In the genomic region with DNA sequence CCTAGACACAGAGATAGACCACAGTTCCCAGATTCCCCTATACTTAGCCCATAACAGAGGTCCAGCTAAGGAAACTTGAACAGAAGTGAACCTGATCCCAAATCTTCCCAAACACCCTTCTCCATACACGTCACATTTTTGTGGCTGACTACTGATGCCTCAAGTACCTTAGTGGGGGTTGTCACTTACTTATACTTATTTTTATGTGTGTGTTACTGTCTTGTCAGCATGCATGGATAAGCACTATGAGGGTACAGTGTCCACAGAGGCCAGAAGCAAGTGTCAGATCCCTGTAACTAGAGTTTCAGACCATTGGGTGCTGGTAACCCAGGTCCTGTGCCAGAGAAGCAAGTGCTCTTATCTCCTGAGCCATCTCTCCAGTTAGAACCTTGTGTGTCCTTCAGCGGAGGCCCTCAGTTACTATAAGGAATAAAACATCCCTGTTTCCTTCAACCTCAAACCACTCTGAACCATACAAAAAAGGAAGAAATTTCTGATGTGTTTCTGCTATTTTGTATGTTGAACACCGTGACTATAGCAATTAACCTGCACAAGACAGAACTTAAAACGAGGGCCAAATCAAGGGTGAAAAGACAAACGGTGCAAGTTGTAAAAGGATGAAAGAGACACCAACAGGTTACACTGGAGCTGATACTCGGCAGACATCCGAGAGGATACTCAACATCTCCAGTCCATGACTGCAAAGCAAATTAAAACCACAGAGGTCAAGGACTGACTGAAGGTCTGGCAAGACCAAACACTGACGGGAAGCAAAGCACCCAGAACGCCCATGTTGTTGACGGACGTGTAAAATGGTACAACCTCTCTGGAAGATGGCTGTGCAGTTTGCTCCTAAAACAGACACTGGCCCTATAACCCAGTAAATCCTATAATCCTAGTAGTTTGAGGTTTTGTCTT, we compare ENCODE assay signal across 24 mouse cellular contexts. TPM values are rescaled to one million over a fixed set of nuclear protein-coding genes. Genes with fewer than 3 reads are reported as not detected.
DNase-seq lines count a peak whose midpoint lies in the region; ATAC-seq and TF ChIP-seq lines count a peak whose summit lies in the region.
"Had no signal": no experiment of that assay in that cellular context is flagged by ENCODE, and none has a peak within 500 bp of the region (broad histone marks: within the 10 kb centered on the region; RNA-seq: fewer than 3 reads in every experiment).

No protein-coding gene starts in this region.

- TF ChIP-seq CTCF in liver, postnatal 0 days (IDR thresholded peaks at IDR 0.05; ENCODE audit: low read depth): no peak

- no peak overlapping the region for H3K27ac ChIP-seq in heart, embryonic 13.5 days (replicated peaks)
- H3K27ac ChIP-seq in liver, postnatal 0 days (ENCODE audit: low read depth): peak overlapping the region; percentile 100
- H3K27ac ChIP-seq: embryonic facial prominence, embryonic 13.5 days; forebrain, embryonic 15.5 days; hindbrain, postnatal 0 days; neural tube, embryonic 13.5 days had no signal

- WGBS in heart, embryonic 13.5 days: 80% methylated on average over 11 of the region's 11 CpGs
- 67% methylated on average over 11 of the region's 11 CpGs for WGBS in liver, postnatal 0 days (ENCODE audit: insufficient replicate concordance)

- H3K4me3 ChIP-seq in heart, embryonic 13.5 days: peak overlapping the region; percentile 93; the same call in 1 of the 2 replicates
- H3K4me3 ChIP-seq in megakaryocyte, embryonic 14.5 days (replicated peaks): peak overlapping the region; percentile 69
- peak overlapping the region; percentile 92 for H3K4me3 ChIP-seq in liver, postnatal 0 days (ENCODE audit: low read depth, low read length)
- H3K4me3 ChIP-seq: embryonic facial prominence, embryonic 13.5 days; forebrain, embryonic 15.5 days; myocyte; neural tube, embryonic 13.5 days had no signal

- H3K27me3 ChIP-seq in heart, embryonic 13.5 days (replicated peaks): no peaks in the 10 kb centered on the region
- no peaks in the 10 kb centered on the region for H3K27me3 ChIP-seq in megakaryocyte, embryonic 14.5 days (replicated peaks)
- H3K27me3 ChIP-seq in liver, postnatal 0 days (ENCODE audit: insufficient read depth, low read length): no peaks in the 10 kb centered on the region
- H3K27me3 ChIP-seq: embryonic facial prominence, embryonic 13.5 days; forebrain, embryonic 15.5 days; neural tube, embryonic 13.5 days had no signal

- H3K9me3 ChIP-seq in heart, embryonic 13.5 days: no peaks in the 10 kb centered on the region
- H3K9me3 ChIP-seq in megakaryocyte, embryonic 14.5 days: no peaks in the 10 kb centered on the region
- no peaks in the 10 kb centered on the region for H3K9me3 ChIP-seq in liver, postnatal 0 days (ENCODE audit: low read length)
- H3K9me3 ChIP-seq: embryonic facial prominence, embryonic 13.5 days; forebrain, embryonic 15.5 days; neural tube, embryonic 13.5 days had no signal

- no peak for TF ChIP-seq EP300 in liver, postnatal 0 days (IDR thresholded peaks at IDR 0.05; ENCODE audit: low read depth)

- peak; percentile 26 to 61 for DNase-seq in adrenal gland, adult (ENCODE audit: inconsistent age in 2 of 2, low spot score in 1 of 2)
- DNase-seq in adrenal gland, postnatal 4 days (ENCODE audit: low spot score in 2 of 2): no peak
- no peak for DNase-seq in heart, postnatal 10 days
- DNase-seq in liver, postnatal 0 days: no peak
- no peak for DNase-seq in adipocyte (ENCODE audit: low spot score)
- DNase-seq: cerebellum, adult 2 months; cerebellum, postnatal 25 days; embryo, embryonic 11 days; gastrocnemius, postnatal 14 days; kidney, adult 11 months; kidney, postnatal 14 days; lung, adult 2 months; retina, postnatal 1 day; right cerebral cortex, postnatal 25 days; thymus, postnatal 36 days had no signal

- peaks cover 33% of the 10 kb centered on the region for H3K4me1 ChIP-seq in heart, embryonic 13.5 days
- peaks cover 80% of the 10 kb centered on the region for H3K4me1 ChIP-seq in megakaryocyte, embryonic 14.5 days
- peaks cover 36% of the 10 kb centered on the region for H3K4me1 ChIP-seq in liver, postnatal 0 days (ENCODE audit: insufficient read depth)

- H3K36me3 ChIP-seq in heart, embryonic 13.5 days: 0 out of 2 replicates have a peak, but pooled peaks cover 1% of the 10 kb centered on the region
- H3K36me3 ChIP-seq in megakaryocyte, embryonic 14.5 days (replicated peaks; ENCODE audit: low read length): peaks cover 44% of the 10 kb centered on the region
- H3K36me3 ChIP-seq in liver, postnatal 0 days (replicated peaks; ENCODE audit: insufficient read depth, low read length): peaks cover 18% of the 10 kb centered on the region
- H3K36me3 ChIP-seq: forebrain, embryonic 15.5 days; neural tube, embryonic 13.5 days had no signal

- H3K4me2 ChIP-seq in heart, embryonic 13.5 days: peak overlapping the region; percentile 87
- peak overlapping the region; percentile 75 for H3K4me2 ChIP-seq in liver, postnatal 0 days (ENCODE audit: low read depth, low read length)
- H3K4me2 ChIP-seq: embryonic facial prominence, embryonic 13.5 days; forebrain, embryonic 15.5 days; neural tube, embryonic 13.5 days had no signal

- H3K9ac ChIP-seq in heart, embryonic 13.5 days: no peak overlapping the region
- peak overlapping the region; percentile 95 for H3K9ac ChIP-seq in liver, postnatal 0 days (replicated peaks)
- H3K9ac ChIP-seq: embryonic facial prominence, embryonic 13.5 days; forebrain, embryonic 15.5 days; neural tube, embryonic 13.5 days had no signal

- intact Hi-C loops in heart, postnatal 10 days (cut with DNase I): no loop called here

- no peak for ATAC-seq in heart, embryonic 13.5 days (ENCODE audit: extremely low read depth, insufficient number of reproducible peaks, low FRiP score, low TSS enrichment)
- ATAC-seq in megakaryocyte, adult 5-6 weeks (ENCODE audit: poor library complexity, severe bottlenecking): no peak
- no peak for ATAC-seq in liver, postnatal 0 days
- ATAC-seq: forebrain, embryonic 15.5 days; hindbrain, postnatal 0 days; midbrain, embryonic 16.5 days had no signal

RNA-seq across cellular contexts. Expression of a gene that starts 3.4 kb away (rescaled TPM):
- total RNA-seq in adrenal gland, postnatal 4 days (2021): 100 to 1,000 TPM; 157 to 174 TPM
- 71.3 and 81.0 TPM in 2 replicates for polyA plus RNA-seq in heart, embryonic 13.5 days (2015; fragmentation: Nextera tagmentation; extraction: Ambion mirVana)
- 100 to 1,000 TPM; 188 to 189 TPM for total RNA-seq in heart, postnatal 10 days (2021)
- 42.4 and 46.3 TPM in 2 replicates for polyA plus RNA-seq in megakaryocyte, embryonic 14.5 days (2012; ENCODE audit: insufficient read depth, low replicate concordance)
- total RNA-seq in megakaryocyte, adult 5-6 weeks (2015): 114 and 125 TPM in 2 replicates
- total RNA-seq in megakaryocyte, adult 5-6 weeks (2017): 42.0 and 45.3 TPM in 2 replicates
- polyA plus RNA-seq in liver, postnatal 0 days (2015; fragmentation: Nextera tagmentation; extraction: Ambion mirVana): 245 and 267 TPM in 2 replicates

Comparison
In these comparisons a context has a peak if more than half of its experiments do, and no peak if none do; other contexts are left out.
1. DNase-seq: peak in adrenal gland, adult (2 of 2); none in adrenal gland, postnatal 4 days (0 of 2), heart, postnatal 10 days (0 of 2), liver, postnatal 0 days (single experiment) and adipocyte (single experiment).
2. Peak in every context shown above with its lines, with median percentiles within 50 percentile points of each other: H3K4me3 ChIP-seq.